Mouse (Mus musculus) fibroblast of lung, adult 2 months (primary cell): Measurements from ENCODE around the gene Slc44a2.
"Not testable (repeated sequence)": the region's sequence is repeated elsewhere in the genome, so short reads cannot be mapped to it uniquely, and the experiment has no call there.

ENCODE experiments used
- DNase-seq: peaks from one replicate; pipeline ENCODE4 v3.0.0-alpha.2; 2011; ENCODE audit warnings: low read depth

Gene Slc44a2

DNA sequence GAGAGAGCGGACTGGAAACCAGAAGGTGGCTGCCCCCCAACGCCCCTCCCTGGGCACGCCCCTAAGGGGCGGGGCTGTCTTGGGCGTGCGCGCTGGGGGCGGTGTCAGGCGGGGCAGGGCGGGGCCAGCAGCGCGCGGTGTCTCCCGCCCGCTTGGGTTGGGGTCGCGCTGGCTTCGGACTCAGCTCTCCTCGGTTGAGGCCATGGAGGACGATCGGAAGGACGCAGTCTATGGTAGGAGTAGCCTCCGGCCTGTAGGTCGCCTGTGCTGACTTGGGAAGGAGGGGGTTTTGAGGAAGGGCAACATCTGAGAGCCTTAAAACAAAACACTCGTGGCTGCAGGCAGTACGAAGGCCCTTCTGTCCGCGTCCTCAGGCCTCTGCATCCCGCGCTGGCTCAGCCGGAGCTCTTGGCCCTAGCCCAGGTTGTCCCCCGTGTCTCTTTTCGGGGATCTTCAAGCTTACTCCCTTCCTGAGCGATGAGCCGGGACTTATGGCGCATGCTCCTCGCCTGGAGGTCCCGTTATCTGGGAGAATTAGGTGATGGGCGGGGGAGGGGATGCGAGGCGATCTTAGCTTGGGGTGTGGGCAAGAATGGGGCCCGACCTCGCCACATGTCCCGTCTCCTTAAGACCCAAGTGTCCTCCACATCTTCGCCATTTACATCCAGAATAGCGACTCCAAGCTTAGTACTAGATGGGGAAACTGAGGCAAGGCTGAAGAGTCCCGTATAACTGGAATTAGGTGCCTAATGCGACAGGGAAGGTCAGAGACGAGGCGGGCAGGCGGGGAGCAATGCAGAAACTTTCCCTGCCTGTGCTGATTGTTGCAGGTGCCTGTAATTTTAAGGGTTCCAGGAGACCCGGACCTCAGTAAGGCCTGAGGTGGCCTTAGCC lies at the start of gene Slc44a2:
TSS of gene Slc44a2 (plus strand) at position 80 of the 894 bp plus-strand sequence.
- DNase-seq, result no peak

DNA sequence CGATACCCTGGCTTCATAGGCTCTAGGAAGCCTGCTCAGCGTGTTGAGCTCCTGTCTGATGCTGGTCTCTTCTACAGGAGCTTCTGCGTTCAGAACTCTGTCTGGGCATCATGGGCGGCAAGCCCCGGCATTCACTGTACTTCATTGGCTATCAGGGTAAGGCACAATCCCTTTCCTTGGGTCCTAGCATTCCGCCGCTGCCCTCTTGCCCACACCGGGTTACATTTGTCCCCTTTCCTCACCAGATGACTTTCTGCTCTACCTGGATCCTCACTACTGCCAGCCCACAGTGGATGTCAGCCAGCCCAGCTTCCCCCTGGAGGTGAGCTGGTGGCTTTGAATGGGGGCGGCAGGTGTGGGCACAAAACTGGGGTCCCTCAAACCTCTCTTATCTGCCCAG lies 48.1 kb upstream of the Slc44a2 start:
- DNase-seq, result no peak

DNA sequence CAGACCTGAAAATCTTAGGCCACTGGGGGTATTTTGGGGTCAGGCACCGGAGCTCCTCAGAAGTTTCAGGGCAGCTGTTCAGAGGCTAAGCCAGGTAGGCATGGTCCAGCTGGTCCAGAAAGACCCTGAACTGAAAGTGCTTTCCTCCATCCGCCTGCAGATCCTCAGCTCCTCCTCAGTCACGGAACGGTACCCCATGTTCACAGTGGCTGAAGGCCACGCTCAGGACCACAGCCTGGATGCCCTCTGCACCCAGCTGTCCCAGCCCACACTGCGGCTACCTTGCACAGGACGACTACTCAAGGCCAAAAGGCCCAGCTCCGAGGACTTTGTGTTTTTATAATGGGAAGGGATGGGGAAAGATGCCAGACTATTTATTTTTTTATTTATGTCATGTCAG lies 47.4 kb upstream of the Slc44a2 start:
- no peak for DNase-seq

DNA sequence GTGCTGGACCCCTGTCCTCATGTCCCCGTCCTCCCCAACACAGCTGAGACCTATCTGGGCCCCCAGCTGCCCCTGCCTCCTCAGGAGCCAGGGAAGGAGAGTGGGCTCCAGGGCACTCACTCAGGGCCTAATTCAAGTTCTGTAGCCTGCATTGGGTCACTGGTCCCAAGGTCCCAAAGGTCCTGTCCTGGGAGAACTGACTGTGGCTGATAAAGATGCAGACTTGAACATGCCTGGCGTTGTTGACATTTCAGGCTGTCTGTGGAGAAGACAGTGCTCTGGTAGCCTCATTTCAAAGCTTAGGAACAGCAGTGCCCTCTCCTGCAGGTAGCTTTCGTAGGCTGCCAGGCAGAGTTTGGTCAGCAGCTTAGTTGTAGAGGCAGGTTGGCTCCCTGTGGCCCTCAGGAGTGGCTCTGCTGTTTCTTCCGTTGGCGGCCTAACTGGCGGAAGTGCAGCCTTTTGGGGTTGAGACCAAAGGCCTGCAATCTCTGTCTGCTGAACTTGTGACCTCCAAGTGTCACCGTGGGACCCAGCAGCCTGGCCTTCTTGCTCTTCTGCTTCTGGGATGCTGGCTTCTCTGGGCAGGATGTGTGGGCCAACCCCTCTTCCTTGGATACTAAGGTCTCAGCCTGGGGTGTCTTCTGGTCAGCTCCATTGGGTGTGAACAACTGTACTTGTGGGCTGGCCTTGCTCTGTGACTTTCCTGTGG lies 46.8 kb upstream of the Slc44a2 start:
- DNase-seq, result no peak

DNA sequence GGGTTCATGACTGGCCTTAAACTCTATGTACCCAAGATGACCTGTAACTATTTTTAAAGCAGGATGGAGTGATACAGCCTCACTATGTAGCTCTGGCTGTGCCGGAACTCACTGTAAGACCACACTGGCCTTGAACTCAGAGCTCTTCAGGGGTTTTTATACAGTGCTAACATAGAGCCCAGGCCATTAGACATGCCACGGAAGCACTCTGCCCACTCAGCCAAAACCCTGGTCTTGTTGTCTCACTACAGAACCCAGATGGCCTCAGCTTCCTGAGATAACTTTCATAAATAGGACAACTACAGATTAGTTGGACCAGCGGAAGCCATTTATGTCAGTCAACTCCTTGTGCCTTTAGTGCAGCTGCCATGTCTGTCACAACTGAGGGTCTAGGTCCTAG lies 46.2 kb upstream of the Slc44a2 start:
- DNase-seq, result no peak

DNA sequence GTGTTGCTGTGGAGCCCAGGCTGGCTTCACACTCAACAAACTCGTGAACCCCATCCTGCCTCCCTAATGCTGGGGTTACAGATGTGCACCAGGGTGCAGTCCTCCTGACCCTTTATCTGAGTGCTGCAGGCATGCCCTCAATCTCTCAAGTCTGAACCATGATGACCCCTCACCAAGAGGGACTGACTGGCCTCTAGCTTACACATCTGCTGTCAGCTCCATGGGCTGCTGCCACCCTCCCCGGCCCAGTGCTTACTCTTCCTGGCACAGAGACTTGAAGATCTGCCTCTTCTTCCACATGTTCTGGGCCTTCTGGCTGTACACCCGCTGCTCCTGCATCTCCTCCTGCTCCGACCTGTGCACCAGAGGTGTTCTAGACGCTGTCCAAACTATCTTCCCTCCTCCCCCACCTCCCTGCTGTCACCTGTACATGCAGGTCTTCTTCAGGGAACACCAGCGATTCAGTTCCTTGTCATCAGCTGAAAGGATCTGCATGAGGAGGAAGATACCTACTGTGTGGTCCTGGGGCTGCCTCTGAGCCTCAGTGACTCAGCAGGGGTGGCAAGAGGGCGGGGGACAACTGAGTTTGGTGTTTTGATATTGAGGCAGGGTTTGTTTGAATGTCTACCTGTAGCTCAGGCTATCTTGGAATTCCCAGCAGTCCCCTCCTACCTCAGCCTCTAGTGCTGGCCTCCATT lies 45.3 kb upstream of the Slc44a2 start:
- no peak for DNase-seq

DNA sequence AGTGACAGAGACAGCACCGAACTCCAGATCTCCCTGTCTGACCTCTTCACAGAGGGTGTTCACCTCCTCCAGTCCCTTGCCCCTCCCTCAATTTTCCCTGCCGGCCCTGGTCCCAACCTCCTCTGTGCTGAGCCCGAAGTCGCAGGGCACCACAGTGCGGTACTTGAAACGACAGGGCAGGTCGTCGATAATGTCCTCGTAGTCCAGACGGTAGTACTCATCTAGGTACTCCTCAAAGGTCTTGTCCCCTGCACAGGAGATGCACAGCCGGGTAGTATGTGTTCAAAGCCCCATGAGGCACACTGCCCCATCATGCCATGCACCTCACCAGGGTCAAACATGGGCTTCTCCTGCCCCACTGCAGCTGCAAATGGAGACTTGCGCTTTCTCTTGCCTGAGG lies 44.8 kb upstream of the Slc44a2 start:
- DNase-seq, result no peak

DNA sequence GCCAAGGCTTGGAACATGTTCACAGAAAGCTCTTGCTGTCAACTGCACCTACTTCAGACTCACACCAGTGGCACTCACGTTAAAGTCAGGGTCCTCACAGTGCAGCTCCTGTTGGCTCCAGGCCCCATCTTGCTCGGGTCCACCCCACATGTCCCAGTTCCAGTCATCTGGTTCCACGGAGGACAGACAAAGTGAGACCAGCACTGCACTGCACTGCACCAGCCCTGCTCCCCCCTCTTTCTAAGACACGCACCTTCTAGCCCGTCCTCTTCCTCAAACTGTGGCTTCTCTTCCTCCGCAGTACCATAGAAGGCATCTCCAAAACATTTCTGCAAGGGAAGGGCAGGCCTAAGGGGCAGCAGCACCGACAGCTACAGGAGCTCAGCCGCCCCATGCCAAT lies 44.2 kb upstream of the Slc44a2 start:
- DNase-seq, result no peak

DNA sequence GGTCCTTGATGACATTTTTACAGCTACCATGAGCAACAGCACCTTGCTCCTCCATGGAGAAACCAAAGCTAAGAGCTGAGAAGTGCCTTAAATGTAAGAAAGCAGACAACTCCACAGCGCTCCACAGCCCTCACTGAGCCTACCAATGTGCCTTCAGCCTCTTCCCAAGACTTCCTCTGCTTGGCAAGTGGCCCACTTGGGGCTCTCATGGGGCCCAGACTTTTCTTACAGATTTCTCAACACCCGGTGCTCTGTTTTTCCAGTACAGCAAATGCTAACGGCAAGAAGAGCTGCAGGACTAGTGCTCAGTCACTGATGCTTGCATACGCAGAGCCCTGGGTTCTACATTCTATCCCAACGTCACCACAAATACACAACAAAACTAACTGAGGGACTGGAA lies 42.7 kb upstream of the Slc44a2 start:
- DNase-seq, result no peak

DNA sequence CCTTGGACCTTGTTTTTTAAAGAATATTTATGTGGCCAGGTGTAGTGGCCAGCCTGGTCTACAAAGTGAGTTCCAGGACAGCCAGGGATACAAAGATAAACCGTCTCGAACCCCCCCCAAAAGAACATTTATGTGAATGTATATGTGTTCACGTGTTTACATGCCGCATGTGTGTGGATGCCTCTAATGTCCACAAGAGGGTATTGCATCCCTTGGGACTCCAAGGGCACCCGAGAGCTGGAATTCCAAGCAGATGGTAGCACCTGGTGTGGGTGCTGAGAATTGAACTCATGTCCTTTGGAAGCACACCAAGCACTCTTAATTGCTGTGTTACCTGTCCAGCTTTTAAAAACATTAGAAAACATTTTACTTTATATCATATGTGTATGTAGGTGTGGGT lies 36.9 kb upstream of the Slc44a2 start:
- no peak for DNase-seq

DNA sequence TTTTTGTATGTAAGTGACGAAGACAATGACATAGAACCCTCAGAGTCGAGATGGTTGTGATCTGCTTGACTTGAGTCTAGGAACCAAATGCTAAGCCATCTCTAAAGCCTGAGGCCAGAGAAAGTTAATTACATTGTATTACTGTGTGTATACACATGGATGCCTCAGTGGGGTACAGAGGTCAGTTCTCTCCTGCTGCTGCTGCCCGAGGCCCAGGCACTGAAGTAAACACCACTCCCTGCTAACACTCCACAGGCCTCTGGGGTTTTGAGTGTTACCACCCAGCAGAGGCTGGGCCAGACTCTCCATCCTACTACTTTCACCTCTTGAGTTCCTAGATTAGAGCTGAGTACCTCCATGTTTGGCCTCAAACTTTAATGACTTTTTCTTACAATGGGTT lies 36.5 kb upstream of the Slc44a2 start:
- no peak for DNase-seq

DNA sequence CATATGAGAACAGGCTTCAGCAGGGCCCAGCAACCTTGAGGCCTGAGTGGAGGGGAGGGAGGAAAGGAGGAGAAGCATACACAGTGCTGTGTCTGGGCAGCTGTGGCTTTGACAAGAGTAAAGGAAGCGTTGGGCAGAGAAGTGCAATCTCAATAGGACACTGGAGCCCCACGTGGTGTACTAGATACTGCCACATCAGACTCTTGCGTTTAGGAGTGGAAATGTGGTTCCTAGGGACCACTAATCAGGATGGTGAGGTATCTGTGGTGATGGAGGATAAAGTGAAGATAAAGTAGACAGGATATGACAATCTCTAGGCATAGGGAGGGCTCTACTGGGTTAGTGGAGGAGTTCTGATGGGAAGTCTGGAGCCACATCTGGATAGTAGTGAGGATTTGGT lies 33.7 kb upstream of the Slc44a2 start:
- no peak for DNase-seq

DNA sequence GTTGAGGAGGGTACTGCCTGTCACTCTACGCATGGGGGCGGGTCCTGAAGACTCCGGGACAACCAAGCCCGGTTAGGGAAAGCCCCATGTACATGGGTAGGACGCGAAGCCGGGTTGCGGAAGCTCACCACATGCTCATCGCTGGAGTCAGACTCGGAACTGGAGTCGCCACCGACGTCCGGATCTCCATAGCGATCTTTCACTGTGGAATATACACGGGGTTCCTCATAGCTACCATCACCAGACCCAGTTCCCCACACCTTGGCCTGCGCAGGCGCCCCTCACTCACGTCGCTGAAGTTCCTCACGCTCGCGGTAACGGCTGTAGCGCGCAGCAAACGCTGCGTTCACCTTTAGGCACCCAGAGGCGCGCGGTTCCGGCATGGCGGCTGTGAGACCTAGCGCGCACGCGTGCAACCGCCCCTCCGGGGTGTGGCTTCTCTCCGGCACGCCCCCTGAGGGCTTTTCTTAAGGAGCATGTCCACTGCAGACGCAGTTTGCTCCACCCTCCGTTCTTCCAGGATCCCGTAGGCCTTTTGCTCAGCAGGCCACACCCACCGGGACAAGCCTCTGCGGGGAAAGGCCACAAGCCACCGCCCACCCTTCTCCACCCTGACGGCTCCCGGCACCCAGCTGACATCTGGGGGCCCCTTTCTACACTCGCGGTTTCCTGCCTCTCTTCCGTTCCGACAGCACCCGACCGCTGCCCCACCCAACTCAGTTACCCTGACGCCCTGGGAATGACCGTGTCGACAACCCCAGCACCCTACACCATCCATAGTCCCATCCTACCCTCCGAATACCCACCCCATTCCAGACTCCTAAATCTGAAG lies 32.7 kb upstream of the Slc44a2 start, which contains the start of gene Kri1:
TSS of gene Kri1 (minus strand) at position 399 of the 832 bp plus-strand sequence.
- DNase-seq, result peak; percentile 95

DNA sequence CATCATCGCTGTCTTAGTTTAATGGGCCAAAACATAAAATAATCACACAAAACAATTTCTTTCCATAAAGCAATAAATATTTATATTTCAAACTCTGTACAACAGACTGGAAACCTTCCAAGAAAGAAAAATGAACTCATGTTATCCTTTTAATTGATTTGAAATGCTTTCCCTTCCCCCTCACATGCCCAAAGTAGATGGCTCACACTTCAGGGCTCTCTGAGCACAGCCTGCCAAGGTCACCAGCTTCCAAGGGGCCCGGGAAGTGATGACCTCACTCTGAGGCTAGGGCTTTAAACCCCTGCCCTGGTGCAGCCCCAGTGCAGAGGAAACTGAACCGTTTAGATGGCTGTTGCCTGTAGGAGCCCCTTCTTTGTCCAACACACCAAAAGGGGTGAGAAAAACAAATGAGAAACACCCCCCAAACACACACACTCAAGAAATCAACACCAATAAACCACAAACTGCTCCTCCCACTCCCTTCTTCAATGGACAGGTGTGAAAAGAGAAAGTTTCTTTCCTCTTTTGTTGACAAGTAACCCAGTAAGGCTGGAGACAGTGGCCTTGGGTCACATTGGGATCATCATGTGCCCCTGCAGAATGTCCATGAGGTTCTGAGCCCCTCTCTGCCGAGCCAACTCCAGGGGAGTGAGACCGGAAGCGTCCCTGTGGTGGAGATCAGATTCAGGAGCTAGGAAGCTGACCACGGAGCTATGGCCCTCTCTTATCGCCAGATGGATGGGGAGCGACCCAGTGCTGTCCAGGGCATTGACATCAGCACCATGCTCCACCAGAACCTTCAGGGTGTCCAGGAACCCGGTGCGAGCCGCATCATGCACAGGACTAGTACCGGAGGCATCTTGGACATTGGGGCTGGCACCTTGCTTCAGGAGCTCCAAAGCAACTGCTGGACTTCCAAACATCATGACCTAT lies 31.8 kb upstream of the Slc44a2 start:
- no peak for DNase-seq

DNA sequence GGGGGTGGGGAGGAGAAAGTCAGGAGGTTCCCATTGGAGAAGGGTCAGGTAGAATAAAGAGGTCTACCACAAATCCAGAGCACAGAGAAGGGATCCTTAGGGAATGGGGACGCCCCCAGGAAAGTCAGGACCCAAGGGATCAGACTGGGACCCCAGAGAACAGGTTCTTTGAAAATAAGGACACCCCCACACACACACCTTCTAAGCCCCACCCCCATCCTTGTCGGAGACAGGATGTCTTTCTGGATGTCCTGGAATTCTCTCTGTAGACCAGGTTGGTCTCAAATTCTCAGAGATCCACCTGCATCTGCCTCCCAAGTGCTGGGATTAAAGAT lies 31.2 kb upstream of the Slc44a2 start:
- no peak for DNase-seq

DNA sequence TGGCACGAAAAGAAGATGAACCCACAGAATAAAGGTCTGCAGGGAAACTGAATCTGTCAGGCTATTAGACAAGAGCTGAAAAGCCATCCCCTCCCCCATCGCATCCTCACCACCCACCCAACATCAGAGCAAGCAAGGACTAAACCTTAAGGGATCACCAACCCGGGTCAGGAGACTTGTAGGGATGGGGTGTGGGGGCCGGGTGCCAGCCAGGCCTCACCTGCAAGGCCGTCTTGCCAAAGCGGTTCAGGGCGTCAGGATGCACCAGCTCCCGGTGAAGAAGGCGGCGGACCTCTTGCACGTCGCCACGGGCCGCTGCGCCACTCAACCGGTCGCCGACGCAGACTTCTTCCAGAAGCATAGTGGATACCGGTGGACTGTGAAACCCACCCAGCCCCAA lies 29.9 kb upstream of the Slc44a2 start:
- DNase-seq, result no peak

DNA sequence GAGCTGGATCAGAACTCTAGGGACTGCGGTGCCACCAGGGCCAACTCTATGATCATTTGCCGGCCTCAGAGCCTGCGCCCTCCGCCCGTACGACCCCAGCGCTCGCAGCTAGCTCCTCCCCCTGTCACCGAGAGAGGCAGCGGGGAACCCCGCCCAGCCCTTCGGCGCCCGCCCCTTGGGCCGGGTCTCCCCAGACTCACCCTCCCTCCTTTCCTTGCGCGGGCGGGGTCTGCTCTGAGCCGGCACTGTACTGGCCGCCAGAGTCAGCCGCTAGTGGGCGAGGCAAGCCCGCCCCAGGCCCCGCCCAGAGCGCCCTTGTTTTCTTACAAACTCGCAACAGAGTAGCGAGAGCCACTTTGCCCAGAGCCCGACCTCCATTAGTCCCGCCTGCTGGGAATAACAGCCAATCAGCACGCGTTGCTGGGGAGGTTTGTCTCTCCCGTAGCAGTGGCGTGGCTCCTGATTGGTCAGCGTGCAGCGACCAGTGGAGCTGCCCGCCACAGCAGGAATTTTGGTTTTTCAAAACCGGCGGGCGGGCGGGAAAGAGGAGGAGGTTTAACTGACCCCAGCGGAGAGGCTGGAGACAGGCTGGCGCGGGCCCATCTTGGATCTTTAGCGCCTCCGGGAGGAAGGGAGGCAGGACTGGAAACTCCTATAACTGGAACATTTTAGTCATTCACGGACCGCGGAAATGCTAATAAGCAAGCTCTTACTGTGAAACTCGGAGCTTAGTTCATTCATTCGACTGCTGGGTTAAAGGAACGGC lies 29.3 kb upstream of the Slc44a2 start, which contains the start of gene Cdkn2d:
TSS of gene Cdkn2d (minus strand) at position 386 of the 766 bp plus-strand sequence.
- peak; percentile 100 for DNase-seq

DNA sequence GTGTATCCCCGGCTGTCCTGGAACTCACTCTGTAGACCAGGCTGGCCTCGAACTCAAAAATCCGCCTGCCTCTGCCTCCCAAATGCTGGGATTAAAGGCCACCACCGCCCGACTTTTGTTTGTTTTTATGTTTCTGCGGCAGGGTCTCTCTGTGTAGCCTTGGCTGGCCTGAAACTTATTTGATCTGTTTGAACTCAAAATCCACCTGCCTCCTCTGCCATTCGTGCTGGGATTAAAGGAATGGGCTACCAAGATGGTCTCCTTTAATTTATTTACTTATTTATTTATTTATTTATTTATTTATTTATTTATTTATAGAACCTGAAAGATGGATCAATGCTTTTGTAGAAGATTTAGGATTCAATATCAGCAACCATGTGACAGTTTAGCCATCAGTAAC lies 28.6 kb upstream of the Slc44a2 start:
- not testable (repeated sequence) for DNase-seq

DNA sequence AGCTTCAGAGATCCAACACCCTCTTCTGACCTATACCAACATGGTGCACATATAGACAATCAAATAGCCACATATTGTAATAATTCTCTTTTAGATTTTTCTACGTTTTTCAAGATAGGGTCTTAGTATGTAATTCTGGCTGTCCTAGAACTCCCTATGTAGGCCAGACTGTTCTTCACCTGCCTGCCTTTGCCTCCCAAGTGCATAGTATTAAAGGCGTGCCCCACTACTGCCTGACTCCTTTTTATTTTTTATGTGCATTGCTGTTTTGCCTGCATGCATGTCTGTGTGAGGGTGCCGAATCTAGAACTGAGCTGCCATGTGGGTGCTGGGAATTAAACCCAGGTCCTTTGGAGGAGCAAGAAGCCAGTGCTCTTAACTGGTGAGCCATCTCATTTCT lies 28.2 kb upstream of the Slc44a2 start:
- DNase-seq, result no peak

DNA sequence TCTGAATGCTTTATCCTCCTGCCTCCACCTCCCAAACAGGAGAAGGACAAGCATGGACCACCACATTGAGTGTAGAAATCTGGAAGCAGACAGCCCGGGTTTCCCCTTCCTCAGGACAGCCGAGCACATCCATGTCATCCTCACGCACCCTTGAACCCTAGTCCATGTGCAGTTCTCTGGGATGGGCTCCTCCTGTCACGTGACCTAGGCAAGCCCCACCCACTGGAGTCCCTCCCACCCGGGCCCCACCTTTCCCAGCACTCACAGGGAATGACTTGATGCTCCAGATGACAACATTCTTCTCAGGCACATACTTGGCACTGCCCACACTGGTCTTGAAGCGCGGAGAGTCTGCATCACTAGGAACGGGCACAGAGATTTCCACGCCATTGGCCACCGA lies 21.5 kb upstream of the Slc44a2 start:
- DNase-seq, result no peak
